10 mouse cellular contexts compared by ENCODE assay signal in genomic region chr13:48553511-48553910, GRCm38 (mm10). TPM values are rescaled to one million over a fixed set of nuclear protein-coding genes. Genes with fewer than 3 reads are reported as not detected.
DNase-seq lines count a peak whose midpoint lies in the region; ATAC-seq and TF ChIP-seq lines count a peak whose summit lies in the region.
"Had no signal": no experiment of that assay in that cellular context is flagged by ENCODE, and none has a peak within 500 bp of the region (broad histone marks: within the 10 kb centered on the region; RNA-seq: fewer than 3 reads in every experiment).

No protein-coding gene starts in this region.

- peaks cover 24% of the 10 kb centered on the region for H3K4me1 ChIP-seq in forebrain, embryonic 15.5 days
- H3K4me1 ChIP-seq in forebrain, embryonic 11.5 days (replicated peaks; ENCODE audit: control insufficient read depth, insufficient read depth, low read length), result no peaks in the 10 kb centered on the region
- peaks cover 11% of the 10 kb centered on the region; the same call in 1 of the 2 replicates for H3K4me1 ChIP-seq in kidney, embryonic 16.5 days (ENCODE audit: insufficient read depth, low read length)
- peaks cover 3% of the 10 kb centered on the region for H3K4me1 ChIP-seq in kidney, adult 2 months (ENCODE audit: control insufficient read depth, insufficient read depth, low read length)

- TF ChIP-seq CTCF in kidney, adult 2 months (conservative IDR thresholded peaks at IDR 0.05; ENCODE audit: insufficient read depth, insufficient read length, low read depth, low read length), result no peak

- 19% methylated on average over 5 of the region's 5 CpGs for WGBS in forebrain, embryonic 15.5 days
- WGBS in forebrain, embryonic 11.5 days, result 67% methylated on average over 5 of the region's 5 CpGs
- WGBS in kidney, embryonic 16.5 days, result 64% methylated on average over 5 of the region's 5 CpGs
- WGBS in kidney, adult 2 months, result 60% methylated on average over 5 of the region's 5 CpGs

- no peaks in the 10 kb centered on the region for H3K9me3 ChIP-seq in forebrain, embryonic 15.5 days
- no peaks in the 10 kb centered on the region for H3K9me3 ChIP-seq in forebrain, embryonic 11.5 days (ENCODE audit: control insufficient read depth, low read length)
- no peaks in the 10 kb centered on the region for H3K9me3 ChIP-seq in kidney, embryonic 16.5 days (ENCODE audit: low read length)

- no peak for DNase-seq in forebrain, embryonic 11.5 days (ENCODE audit: low spot score)
- no peak for DNase-seq in kidney, adult 2 months
- peak; percentile 68 for DNase-seq in testis, postnatal 10 days (ENCODE audit: low spot score)
- no peak for DNase-seq in testis, postnatal 14 days (ENCODE audit: low spot score)
- DNase-seq: embryo, embryonic 11 days; liver, postnatal 0 days had no signal

- H3K27me3 ChIP-seq in forebrain, embryonic 15.5 days, result no peaks in the 10 kb centered on the region
- H3K27me3 ChIP-seq in forebrain, embryonic 11.5 days (ENCODE audit: control insufficient read depth, insufficient read depth, low read length), result no peaks in the 10 kb centered on the region
- H3K27me3 ChIP-seq in kidney, embryonic 16.5 days (ENCODE audit: insufficient read depth, low read length), result no peaks in the 10 kb centered on the region
- H3K27me3 ChIP-seq in kidney, adult 2 months (replicated peaks; ENCODE audit: control insufficient read depth, insufficient read depth, low read length), result no peaks in the 10 kb centered on the region
- H3K27me3 ChIP-seq: CH12.LX had no signal

- peak overlapping the region; percentile 94; the same call in 1 of the 2 replicates for H3K27ac ChIP-seq in forebrain, embryonic 15.5 days (replicated peaks)
- no peak overlapping the region for H3K27ac ChIP-seq in forebrain, embryonic 11.5 days (ENCODE audit: low read depth, low read length)
- peak overlapping the region; percentile 34; the same call in 1 of the 2 replicates for H3K27ac ChIP-seq in kidney, embryonic 16.5 days (ENCODE audit: low read length)
- no peak overlapping the region for H3K27ac ChIP-seq in kidney, adult 2 months (ENCODE audit: insufficient read depth, low read depth, low read length)

- no peak for TF ChIP-seq POLR2A in kidney, adult 2 months (IDR thresholded peaks at IDR 0.05; ENCODE audit: low read depth, low read length)

- H3K36me3 ChIP-seq in forebrain, embryonic 15.5 days, result no peaks in the 10 kb centered on the region
- no peaks in the 10 kb centered on the region for H3K36me3 ChIP-seq in forebrain, embryonic 11.5 days (ENCODE audit: control insufficient read depth, insufficient read depth, low read length)
- no peaks in the 10 kb centered on the region for H3K36me3 ChIP-seq in kidney, embryonic 16.5 days (ENCODE audit: insufficient read depth, low read length)
- no peaks in the 10 kb centered on the region for H3K36me3 ChIP-seq in kidney, adult 2 months (ENCODE audit: control insufficient read depth, insufficient read depth, low read length)

- no peak for ATAC-seq in forebrain, embryonic 15.5 days (replicated peaks)
- no peak for ATAC-seq in forebrain, embryonic 11.5 days (replicated peaks; ENCODE audit: low FRiP score)
- no peak for ATAC-seq in kidney, embryonic 16.5 days (ENCODE audit: low FRiP score, low TSS enrichment)
- ATAC-seq in frontal cortex, adult (ENCODE audit: low TSS enrichment), result no peak
- ATAC-seq: liver, postnatal 0 days had no signal

- no peak overlapping the region for H3K9ac ChIP-seq in forebrain, embryonic 15.5 days (replicated peaks)
- no peak overlapping the region for H3K9ac ChIP-seq in forebrain, embryonic 11.5 days (ENCODE audit: low read length)
- H3K9ac ChIP-seq in kidney, embryonic 16.5 days (replicated peaks; ENCODE audit: low read length), result no peak overlapping the region
- H3K9ac ChIP-seq: liver, postnatal 0 days had no signal

- H3K4me3 ChIP-seq in forebrain, embryonic 15.5 days, result no peak overlapping the region
- H3K4me3 ChIP-seq in forebrain, embryonic 11.5 days (ENCODE audit: low read depth, low read length), result no peak overlapping the region
- H3K4me3 ChIP-seq in kidney, embryonic 16.5 days (ENCODE audit: low read length), result no peak overlapping the region
- no peak overlapping the region for H3K4me3 ChIP-seq in kidney, adult 2 months (ENCODE audit: insufficient read depth, low read depth, low read length)

- no peak overlapping the region; the same call in 1 of the 2 replicates for H3K4me2 ChIP-seq in forebrain, embryonic 15.5 days (replicated peaks)
- no peak overlapping the region for H3K4me2 ChIP-seq in forebrain, embryonic 11.5 days (ENCODE audit: low read depth, low read length, severe bottlenecking)
- H3K4me2 ChIP-seq in kidney, embryonic 16.5 days (replicated peaks; ENCODE audit: low read depth, low read length), result no peak overlapping the region

RNA-seq across cellular contexts. Expression of gene A830005F24Rik, which starts 40.1 kb away (rescaled TPM):
- polyA plus RNA-seq in forebrain, embryonic 15.5 days (2015; fragmentation: Nextera tagmentation; extraction: Ambion mirVana), result 3.1 and 3.3 TPM in 2 replicates
- polyA plus RNA-seq in forebrain, embryonic 11.5 days (2014; fragmentation: Nextera tagmentation; extraction: Ambion mirVana), result 1.6 and 2.3 TPM in 2 replicates
- polyA plus RNA-seq in kidney, embryonic 16.5 days (2015; fragmentation: Nextera tagmentation; extraction: Ambion mirVana), result 0.76 and 1.8 TPM in 2 replicates
- not detected in 2 replicates for polyA plus RNA-seq in kidney, adult 2 months (2012; rRNA removed)

RNA-seq across cellular contexts. Expression of gene Zfp169, which starts 40.3 kb away (rescaled TPM):
- polyA plus RNA-seq in forebrain, embryonic 15.5 days (2015; fragmentation: Nextera tagmentation; extraction: Ambion mirVana), result 6.8 and 10.2 TPM in 2 replicates
- polyA plus RNA-seq in forebrain, embryonic 11.5 days (2014; fragmentation: Nextera tagmentation; extraction: Ambion mirVana), result 8.0 and 8.9 TPM in 2 replicates
- polyA plus RNA-seq in kidney, embryonic 16.5 days (2015; fragmentation: Nextera tagmentation; extraction: Ambion mirVana), result 4.1 and 4.2 TPM in 2 replicates
- polyA plus RNA-seq in kidney, adult 2 months (2012; rRNA removed), result 5.3 and 5.9 TPM in 2 replicates

Comparison
In these comparisons a context has a peak if more than half of its experiments do, and no peak if none do; other contexts are left out.
1. H3K27ac ChIP-seq: peak in forebrain, embryonic 15.5 days (single experiment) and kidney, embryonic 16.5 days (single experiment); none in forebrain, embryonic 11.5 days (single experiment) and kidney, adult 2 months (single experiment).